18 mouse cellular contexts compared by ENCODE assay signal in the genomic region with DNA sequence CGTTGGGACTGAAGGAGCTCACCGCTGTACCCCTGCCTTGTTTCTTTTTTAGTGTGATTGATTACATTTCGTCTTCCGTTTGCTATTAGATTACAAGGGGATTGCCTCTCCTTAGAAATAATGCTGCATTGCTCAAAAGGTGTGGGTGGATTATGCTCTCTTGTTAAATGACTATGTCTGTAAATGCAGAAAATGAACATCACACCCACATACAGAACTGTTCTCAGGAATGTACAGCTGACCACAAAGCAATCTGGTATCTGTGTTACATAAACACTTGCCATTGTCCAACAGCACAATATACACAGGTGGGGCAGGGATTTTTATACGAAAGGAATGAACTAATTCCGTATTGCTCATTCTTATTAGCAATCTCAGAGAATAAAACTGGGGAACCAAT.
A peak's percentile ranks its signal among the peaks of the same experiment; 100 is the strongest.
DNase-seq lines count a peak whose midpoint lies in the region; ATAC-seq lines count a peak whose summit lies in the region.
"Had no signal": no experiment of that assay in that cellular context is flagged by ENCODE, and none has a peak within 500 bp of the region (broad histone marks: within the 10 kb centered on the region; RNA-seq: fewer than 3 reads in every experiment).

No protein-coding gene starts in this region.

- no peak for DNase-seq in frontal cortex, postnatal 25 days (ENCODE audit: low spot score in 2 of 2)
- peak; percentile 14 for DNase-seq in brain, adult 2 months (ENCODE audit: low read depth, low spot score)
- DNase-seq in cerebellum, adult 8-10 months, result no peak
- no peak for DNase-seq in heart, postnatal 14 days
- DNase-seq: adrenal gland, adult 8-10 months; adrenal gland, postnatal 25 days; cerebellum, adult 11-12 months; cerebellum, adult 2 months; cerebellum, adult 9-11 months; cerebellum, postnatal 14 days; cerebellum, postnatal 36 days; embryo, embryonic 11 days had no signal

- peak; percentile 77 for ATAC-seq in frontal cortex, adult (ENCODE audit: low TSS enrichment)
- peak; percentile 21 for ATAC-seq in inflammation-experienced regulatory T-cells, adult 6 months
- ATAC-seq: activated CD4-positive, CD25-positive, alpha-beta regulatory T cell, adult 4 months; forebrain, embryonic 13.5 days; forebrain, embryonic 15.5 days; Patski had no signal

- intact Hi-C loops in heart, postnatal 14 days (cut with DNase I), result no loop called here
